Mouse (Mus musculus) fibroblast of lung, adult 2 months (primary cell): Measurements from ENCODE around the gene Pecam1.
"Not testable (repeated sequence)": the region's sequence is repeated elsewhere in the genome, so short reads cannot be mapped to it uniquely, and the experiment has no call there.

Source experiments
- DNase-seq: peaks from one replicate; pipeline ENCODE4 v3.0.0-alpha.2; 2011; ENCODE audit warnings: low read depth

Pecam1 gene

DNA sequence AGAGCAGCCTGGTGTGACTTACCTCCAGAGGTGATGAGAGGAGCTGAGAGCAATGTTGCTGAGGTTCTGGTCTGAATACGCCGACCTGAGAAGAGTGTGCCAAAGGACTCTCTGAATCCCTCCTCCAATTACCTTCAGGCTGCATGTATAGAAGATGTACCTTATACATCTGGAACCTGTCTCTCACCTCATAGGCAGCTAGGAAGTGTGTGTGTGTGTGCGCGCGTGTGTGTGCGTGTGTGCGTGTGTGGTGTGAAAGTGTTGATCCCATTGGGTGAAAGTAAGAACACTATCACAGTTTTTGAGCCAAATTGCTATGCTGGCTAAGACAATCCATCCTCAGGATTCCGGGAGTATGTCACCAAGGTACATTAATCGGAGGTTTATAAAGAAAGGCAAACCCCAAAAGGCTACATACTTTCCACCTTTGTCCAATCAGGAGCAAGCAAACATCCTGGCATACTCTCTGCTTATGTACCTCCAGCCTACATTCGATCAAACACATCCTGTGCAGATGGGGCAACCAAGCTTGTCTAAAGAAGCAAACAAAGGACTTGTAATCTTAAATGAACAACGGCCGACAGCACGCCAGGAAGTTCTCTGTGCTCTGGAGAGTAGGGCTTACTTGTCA lies at the start of gene Pecam1:
Pecam1 (minus strand) TSS at position 508 of the 631 bp plus-strand sequence.
- DNase-seq = no peak

GRCm38 (mm10) chr11:106795679-106796078 lies 45.3 kb upstream of the Pecam1 start:
- DNase-seq = no peak

DNA sequence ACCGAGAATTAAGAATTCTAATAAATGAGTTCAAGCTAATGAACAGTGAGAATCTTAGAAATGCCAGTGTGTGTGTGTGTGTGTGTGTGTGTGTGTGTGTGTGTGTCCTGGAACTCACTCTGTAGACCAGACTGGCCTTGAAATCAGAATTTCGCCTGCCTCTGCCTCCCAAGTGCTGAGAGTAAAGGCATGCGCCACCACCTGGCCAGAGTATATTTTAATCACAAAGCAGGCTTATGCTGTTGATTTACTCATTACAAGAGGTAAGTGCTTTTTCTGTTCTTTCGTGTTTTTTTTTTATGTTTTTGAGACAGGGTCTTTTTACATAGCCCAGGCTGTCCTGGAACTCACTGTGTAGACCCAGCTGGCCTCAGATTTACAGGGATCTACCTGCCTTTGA lies 43.4 kb upstream of the Pecam1 start:
- no peak for DNase-seq

DNA sequence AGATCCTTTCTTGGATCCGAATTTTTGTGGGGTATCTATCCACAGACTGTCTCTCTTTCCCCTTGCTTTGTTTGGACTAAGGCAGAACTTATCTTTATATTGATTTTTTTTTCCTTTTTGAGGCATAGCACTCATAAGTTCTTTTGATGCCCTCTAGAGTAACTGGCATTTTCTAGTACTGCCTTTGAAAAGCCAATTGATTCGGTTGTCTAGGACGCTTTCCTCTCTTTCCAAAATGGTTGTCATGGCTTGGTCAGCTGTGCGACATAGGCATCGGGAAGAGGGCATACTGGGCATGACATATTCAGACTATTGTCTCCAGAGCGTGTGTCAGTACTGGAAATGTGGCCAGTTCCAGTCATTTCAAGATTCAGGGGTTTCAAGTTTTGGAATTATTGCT lies 39.2 kb upstream of the Pecam1 start:
- DNase-seq = no peak

GRCm38 (mm10) chr11:106788775-106789459 lies 38.5 kb upstream of the Pecam1 start, which contains the start of the genes Ddx5 and Cep95:
Gene Ddx5 (minus strand): TSS chr11:106789185.
Gene Cep95 (plus strand): TSS chr11:106789252.
- DNase-seq = peak; percentile 97

GRCm38 (mm10) chr11:106788026-106788774 lies 37.8 kb upstream of the Pecam1 start:
- DNase-seq = peak; percentile 80

- no peak for DNase-seq
These were observed 37.0 kb upstream of the Pecam1 start for GRCm38 (mm10) chr11:106787131-106788025.

GRCm38 (mm10) chr11:106785043-106785442 lies 34.6 kb upstream of the Pecam1 start:
- no peak for DNase-seq

- no peak for DNase-seq
These were observed 34.0 kb upstream of the Pecam1 start for GRCm38 (mm10) chr11:106784476-106784875.

DNA sequence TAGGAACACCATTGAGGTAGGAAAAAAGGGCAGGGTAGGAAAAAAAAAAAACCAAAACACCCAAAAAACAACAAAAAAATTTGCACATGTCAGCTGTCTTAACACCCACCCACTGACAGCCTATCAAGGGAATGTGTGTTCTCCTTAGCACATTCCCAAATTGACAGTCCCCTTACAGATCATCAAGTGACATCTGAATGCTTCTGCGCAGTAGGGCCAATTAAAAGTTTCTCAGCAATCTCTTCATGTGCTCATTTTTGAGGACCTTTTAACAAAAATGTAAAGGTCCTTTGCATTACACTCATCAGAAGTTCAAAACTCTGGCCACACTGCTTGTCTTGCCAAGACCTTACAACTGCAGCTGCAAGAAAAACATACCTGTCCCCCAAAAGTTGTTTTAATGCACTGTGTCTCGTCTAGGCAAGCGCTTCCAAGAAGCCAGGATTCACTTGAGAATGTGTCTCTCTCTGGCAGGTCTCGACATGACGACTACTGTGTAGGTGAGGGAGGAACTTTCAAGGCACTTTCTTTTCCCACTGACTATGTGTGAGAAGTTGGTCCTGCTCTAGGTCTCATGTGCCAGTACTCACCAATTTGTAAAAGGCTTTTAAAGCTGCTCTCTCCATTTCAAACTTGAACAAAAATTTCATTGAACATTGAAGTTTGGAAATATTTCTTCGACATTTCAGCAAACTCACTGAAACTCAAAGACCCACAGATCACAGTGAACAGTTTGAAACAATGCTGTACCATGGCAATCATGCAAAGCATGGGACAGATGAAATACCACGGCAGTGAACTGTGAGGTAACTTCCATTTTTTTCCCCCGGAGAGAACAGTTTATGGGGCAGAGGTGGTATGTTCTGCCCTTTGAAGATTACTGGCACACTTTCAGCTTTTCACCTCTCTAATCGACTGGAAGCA lies 32.7 kb upstream of the Pecam1 start:
- no peak for DNase-seq

- not testable (repeated sequence) for DNase-seq
These were observed 31.8 kb upstream of the Pecam1 start for GRCm38 (mm10) chr11:106782271-106782670.

GRCm38 (mm10) chr11:106780590-106781220 lies 30.3 kb upstream of the Pecam1 start:
- DNase-seq = no peak

DNA sequence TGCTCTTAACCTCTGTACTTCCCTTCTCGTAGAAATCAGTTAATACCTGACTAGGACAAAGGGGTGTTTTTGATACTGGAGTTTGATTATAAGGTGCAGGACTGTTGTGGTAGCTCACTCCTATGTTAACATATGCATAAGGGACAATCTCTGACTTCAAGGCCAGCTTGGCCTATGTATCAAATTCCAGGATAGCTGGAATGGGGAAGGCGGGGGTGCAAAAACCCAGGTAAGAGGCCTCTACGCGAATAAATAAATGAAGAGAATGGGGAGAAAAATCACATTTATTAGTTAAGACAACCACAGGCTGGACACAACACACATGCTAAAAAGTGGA lies 29.6 kb upstream of the Pecam1 start:
- no peak for DNase-seq

DNA sequence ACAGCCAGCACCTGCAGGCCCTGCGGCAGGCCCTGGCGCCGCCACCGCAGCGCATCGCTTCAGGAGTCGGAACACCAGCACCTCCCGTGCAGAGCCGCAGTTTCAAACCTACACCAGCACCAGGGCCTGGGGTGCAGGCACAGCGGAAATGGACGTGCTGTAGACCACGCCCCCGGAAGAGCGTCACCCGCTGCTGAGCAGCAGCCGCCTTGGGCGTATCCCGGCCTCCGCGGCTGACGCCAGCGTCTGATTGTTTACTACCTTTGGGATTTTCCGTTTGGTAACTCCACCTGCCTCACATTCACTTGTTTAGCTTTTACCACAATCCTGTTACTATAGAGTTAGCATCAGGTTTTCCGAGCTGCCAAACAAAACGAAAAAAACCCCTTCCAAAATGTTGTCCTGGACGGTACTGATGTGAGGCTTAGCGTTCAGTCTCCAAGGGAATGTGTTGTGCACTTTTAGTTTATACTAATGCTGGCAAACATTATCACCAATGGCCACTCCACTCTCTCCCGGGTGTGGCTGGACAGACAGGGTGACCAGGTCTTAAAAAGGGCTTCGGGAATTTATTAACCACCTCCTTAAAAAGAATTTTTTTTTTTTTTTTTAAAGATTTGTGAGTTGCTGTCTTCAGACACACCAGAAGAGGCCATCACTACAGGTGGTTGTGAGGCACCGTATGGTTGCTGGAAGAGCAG lies 29.1 kb upstream of the Pecam1 start, which contains the start of gene Polg2:
Polg2 (minus strand) TSS at position 150 of the 701 bp plus-strand sequence.
- peak; percentile 81 for DNase-seq

DNA sequence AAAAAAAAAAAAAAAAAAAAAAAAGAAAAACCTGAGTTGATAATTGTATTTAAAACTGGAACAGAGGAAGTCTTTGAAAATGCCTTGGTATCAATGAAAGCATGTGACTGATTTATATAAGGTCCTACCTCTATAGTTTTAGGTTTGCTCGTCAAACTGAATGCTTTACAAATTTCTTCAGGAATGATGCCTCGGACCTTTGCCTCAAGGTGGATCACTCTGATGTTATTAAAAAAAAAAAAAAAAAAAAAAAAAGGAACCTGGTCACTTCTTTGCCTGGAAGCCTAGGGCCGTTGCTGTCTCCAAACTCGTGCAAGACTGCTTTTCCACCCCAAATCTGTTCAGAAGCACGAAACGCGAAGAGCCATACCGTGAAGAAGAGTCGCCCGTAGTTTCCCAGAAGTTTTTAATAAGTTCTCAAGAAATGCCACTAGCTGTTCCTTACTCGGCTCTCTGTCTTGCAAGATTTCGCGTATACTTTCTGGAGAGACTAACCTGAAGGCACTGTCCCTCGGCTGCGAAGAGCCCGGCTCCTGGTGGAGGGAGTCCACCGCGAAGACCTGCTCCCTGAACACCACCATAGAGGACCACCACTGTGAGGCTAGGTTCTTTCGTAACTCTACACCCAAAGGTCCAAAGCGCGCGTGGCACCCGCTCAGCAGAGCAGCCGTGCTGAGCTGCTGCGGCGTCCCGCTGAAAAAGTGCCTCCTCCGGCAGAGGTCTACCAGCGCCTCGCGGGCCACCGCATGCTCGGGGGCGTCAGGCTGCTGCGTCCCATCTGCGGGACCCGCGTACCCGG lies 28.4 kb upstream of the Pecam1 start:
- no peak for DNase-seq

- no peak for DNase-seq
These were observed 27.7 kb upstream of the Pecam1 start for GRCm38 (mm10) chr11:106778132-106778531.

- DNase-seq = no peak
These were observed 27.0 kb upstream of the Pecam1 start for GRCm38 (mm10) chr11:106777395-106777794.

- DNase-seq = no peak
These were observed 26.5 kb upstream of the Pecam1 start for GRCm38 (mm10) chr11:106776960-106777359.

DNA sequence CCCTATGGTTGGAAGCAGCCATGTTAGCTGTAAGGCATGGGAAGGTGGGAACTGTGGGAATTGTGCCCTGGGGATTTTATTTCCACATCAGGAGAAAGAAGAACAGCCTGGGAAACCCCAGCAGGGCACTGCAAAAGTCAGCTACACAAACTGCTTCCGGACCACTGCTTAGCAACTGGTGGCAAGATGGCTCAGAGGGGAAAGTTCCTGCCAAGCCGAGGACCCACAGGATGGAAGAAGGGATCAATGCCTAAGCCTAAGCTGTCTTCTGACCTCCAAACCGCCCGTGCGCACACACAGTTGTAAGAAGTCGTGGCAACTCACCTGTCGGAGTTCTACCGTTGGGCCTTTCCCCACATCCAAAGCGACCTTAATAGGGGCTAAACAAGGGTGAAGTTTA lies 22.6 kb upstream of the Pecam1 start:
- no peak for DNase-seq
